Mouse (Mus musculus) lung, postnatal 36 days (tissue): Measurements from ENCODE around the gene Tmco1.
"Not testable (repeated sequence)": the region's sequence is repeated elsewhere in the genome, so short reads cannot be mapped to it uniquely, and the experiment has no call there.

Experiments used
- DNase-seq: peaks from one replicate; pipeline ENCODE4 v3.0.0; 2022; ENCODE audit warnings: mixed read lengths

Gene Tmco1

GRCm38 (mm10) chr1:167339177-167339781 lies 31.1 kb downstream of the Tmco1 start:
- peak; percentile 21 for DNase-seq

- no peak for DNase-seq
Observed at GRCm38 (mm10) chr1:167340111-167340787, 32.1 kb downstream of the Tmco1 start.

- no peak for DNase-seq
Observed at GRCm38 (mm10) chr1:167340910-167341528, 32.8 kb downstream of the Tmco1 start.

- no peak for DNase-seq
Observed at GRCm38 (mm10) chr1:167342831-167343230, 34.7 kb downstream of the Tmco1 start.

DNA sequence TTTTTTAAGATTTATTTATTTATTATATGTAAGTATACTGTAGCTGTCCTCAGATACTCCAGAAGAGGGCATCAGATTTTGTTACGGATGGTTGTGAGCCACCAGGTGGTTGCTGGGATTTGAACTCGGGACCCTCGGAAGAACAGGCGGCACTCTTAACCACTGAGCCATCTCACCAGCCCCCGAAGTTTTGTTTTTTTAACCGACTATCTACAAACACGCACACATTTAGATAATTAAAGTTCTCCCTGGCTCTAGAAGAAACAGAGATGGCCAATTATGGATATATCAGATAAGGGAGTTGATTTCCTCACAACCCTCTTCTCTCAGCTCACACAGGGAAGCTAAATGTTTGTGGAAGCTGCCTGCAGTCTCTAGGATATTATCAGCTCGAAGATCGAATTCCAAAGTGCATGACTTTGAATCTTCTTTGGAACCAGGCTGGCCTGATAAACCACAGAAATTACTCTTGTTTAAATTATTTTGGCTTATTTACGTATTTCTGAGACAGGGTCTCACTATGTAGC lies 37.9 kb downstream of the Tmco1 start:
- DNase-seq = not testable (repeated sequence)

DNA sequence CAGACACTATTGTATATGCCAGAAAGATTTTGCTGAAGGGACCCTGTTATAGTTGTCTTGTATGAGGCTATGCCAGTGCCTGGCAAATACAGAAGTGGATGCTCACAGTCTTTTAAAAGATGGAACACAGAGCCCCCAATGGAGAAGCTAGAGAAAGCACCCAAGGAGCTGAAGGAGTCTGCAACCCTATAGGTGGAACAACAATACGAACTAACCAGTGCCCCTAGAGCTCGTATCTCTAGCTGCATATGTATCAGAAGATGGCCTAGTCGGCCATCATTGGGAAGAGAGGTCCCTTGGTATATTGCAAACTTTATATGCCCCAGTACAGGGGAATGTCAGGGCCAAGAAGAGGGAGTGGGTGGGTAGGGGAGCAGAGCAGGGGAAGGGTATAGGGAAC lies 41.0 kb downstream of the Tmco1 start:
- DNase-seq = not testable (repeated sequence)

- peak; percentile 95 for DNase-seq
Observed at GRCm38 (mm10) chr1:167349815-167350596, 41.8 kb downstream of the Tmco1 start, which contains the start of gene Aldh9a1. TSS of gene Aldh9a1 (plus strand) at chr1:167349991.

GRCm38 (mm10) chr1:167350597-167351415 lies 42.6 kb downstream of the Tmco1 start:
- DNase-seq = no peak

- DNase-seq = no peak
Observed at GRCm38 (mm10) chr1:167352403-167352802, 44.2 kb downstream of the Tmco1 start.

- no peak for DNase-seq
Observed at GRCm38 (mm10) chr1:167357387-167357786, 49.2 kb downstream of the Tmco1 start.

DNA sequence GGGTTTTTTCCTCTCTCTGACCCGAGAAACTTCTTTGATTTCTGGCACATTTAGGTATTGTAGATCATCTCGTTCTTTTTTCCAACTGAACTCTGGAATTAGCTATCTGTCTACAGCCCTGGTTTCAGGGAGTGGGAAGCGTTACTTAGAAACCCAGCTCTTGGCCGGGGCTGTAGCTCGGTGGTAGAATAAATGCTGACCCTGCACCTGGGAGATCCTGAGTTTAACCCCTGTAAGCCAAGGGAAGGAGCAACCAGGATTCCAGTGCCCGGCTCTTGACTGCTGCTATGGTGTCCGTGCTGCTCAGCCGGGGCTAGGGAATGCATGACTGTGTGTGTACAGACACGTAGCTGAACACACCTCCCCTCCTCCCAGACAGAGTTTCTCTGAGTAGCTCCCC lies 50.6 kb downstream of the Tmco1 start:
- DNase-seq = no peak

GRCm38 (mm10) chr1:167360268-167360667 lies 52.1 kb downstream of the Tmco1 start:
- no peak for DNase-seq

DNA sequence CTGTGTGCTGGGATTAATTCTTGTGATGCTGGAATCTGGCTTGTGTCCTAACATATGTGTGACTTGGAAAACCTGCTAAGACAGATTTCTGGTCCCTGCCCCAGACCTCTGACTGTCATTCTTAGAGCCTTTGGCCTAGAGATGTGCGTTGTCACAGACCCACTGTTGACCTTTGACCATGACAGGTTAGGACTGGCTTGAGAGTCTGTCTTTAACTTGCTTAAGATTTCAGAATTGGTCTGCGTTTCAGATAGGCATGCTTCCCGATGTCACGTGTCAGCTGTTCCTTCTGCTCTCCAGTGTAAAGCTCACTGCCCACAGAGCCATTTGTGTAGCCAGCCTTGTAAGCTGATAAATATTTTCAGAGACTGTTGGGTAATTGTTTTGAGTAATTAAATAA lies 54.6 kb downstream of the Tmco1 start:
- DNase-seq = no peak

DNA sequence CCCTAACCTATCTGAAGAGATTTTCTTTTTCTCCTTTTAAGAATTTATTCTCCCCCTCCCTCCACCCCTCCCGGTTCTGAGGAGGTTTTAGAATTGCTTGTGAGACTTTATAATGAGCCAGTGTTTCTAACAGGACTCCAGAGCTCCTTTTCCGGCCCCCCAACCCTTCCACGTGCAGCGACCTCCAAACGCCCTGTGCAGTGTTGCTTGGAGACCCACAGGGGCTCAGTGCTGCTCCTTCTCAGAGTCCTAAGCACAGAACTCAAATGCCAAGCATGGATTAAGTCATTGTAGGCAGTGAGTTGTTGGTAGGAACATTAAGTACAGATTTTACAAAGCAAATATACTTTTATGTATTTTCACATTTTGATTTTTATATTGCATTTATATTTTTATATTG lies 55.1 kb downstream of the Tmco1 start:
- no peak for DNase-seq

DNA sequence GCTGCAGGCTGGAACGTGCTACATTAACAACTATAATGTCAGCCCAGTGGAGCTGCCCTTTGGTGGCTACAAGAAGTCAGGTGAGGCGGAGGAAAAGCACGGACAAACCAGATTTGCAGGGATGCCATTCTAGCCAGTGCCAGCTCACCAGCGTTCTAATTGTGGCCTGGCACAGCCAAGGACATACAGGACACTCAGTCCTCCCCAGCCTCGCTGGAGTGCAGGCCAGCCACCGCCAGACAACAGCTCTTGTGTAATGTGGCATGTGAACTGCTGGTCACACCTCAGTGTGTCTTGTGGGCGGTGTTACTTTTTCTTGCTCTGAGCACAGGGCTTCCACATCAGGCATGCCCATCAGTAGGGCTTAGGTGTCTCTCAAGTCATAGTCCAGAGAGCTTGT lies 57.6 kb downstream of the Tmco1 start:
- DNase-seq = no peak

- DNase-seq = no peak
Observed at GRCm38 (mm10) chr1:167366621-167367020, 58.4 kb downstream of the Tmco1 start.

GRCm38 (mm10) chr1:167368018-167368417 lies 59.8 kb downstream of the Tmco1 start:
- DNase-seq = no peak

- DNase-seq = no peak
Observed at GRCm38 (mm10) chr1:167368513-167368912, 60.3 kb downstream of the Tmco1 start.

- DNase-seq = peak; percentile 97
Observed at GRCm38 (mm10) chr1:167369905-167370304, 61.7 kb downstream of the Tmco1 start.

DNA sequence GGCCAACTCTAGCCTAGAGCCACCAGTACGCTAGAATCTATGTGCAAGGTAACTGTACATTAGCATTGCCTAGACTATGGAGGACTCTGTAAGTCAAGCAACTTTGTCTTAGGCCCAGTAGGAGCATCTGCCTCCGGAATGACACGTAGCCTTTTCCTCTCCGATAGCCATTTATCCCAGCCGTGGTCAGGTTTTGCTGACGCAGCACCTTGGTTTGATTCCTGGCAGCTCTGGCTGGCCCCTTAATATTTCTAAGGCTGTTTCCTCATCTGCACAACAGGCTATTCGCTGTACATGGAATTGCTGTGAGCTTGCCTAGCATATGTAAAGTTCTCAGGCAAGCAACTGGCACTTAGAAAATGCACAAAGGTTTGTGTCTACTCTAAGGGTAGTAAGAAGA lies 64.6 kb downstream of the Tmco1 start:
- DNase-seq = no peak

DNA sequence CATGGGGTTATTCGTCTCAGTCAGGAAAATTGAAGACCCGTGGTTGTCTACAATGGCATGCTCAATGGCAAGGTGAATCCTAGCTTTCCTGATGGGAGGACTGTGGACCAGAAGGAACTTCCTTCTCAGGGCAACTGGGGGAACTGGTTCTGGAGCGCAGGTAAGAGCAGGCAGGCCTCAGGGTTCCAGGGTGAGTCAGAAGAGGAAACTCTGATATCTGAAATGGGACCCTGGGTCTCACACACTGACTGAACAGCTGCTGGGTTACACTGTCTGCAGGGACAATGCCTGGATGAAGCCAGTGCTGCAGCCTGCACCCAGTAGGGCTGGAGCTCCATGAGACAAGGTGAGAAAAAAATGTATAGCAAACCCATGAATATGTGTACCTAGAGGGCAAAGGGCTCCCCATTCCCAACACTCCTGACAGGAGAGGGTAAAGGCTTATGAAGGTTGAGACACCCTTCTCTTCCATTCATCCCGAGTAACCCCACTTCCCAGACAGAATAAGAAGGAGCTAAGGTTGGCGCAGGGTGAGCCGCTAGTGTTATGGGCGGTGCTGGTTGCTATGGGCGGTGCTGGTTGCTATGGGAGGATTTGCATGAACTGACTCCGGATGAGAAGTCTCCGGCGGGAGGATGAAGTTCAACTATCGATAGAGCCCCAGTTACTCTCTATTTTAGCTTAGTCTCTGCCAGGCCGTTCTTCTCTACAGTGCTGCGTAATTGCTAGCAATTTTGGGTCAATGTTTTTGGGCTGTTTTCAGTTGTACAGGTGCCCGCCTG lies 66.0 kb downstream of the Tmco1 start:
- DNase-seq = peak; percentile 84
